Mouse (Mus musculus) stomach, postnatal 0 days (tissue): ENCODE results near the gene Gkn2. TPM values are rescaled to one million over a fixed set of nuclear protein-coding genes. Genes with fewer than 3 reads are reported as not detected.

ENCODE experiments used
- ATAC-seq: fragments of 200-750 bp; cut with Nextera tagmentation; 2 replicates; pipeline ENCODE4 v1.8.0; 2017; ENCODE audit not compliant: low FRiP score, low TSS enrichment
- DNase-seq: peaks from one replicate; pipeline ENCODE4 v3.0.0-alpha.2; 2016; ENCODE audit warnings: low spot score
- H3K27ac ChIP-seq: fragments of 300-500 bp; sonication (generic); replicated peaks from 2 replicates; pipeline ENCODE4 v1.5.1; 2014; ENCODE audit warnings: mild to moderate bottlenecking, control low read depth
- H3K27me3 ChIP-seq: fragments of 300-500 bp; sonication (generic); 2 replicates; pipeline ENCODE4 v1.6.1; 2014; ENCODE audit warnings: low read length; ENCODE audit not compliant: control insufficient read depth, insufficient read depth
- H3K36me3 ChIP-seq: fragments of 300-500 bp; sonication (generic); 2 replicates; pipeline ENCODE4 v1.6.1; 2014; ENCODE audit warnings: low read length, mixed read lengths; ENCODE audit not compliant: control insufficient read depth, insufficient read depth
- H3K4me1 ChIP-seq: fragments of 300-500 bp; sonication (generic); replicated peaks from 2 replicates; pipeline ENCODE4 v1.6.1; 2014; ENCODE audit warnings: antibody characterized with exemption; ENCODE audit not compliant: control insufficient read depth, insufficient read depth
- H3K4me2 ChIP-seq: fragments of 300-500 bp; sonication (generic); replicated peaks from 2 replicates; pipeline ENCODE4 v1.6.1; 2014; ENCODE audit warnings: low read depth, mild to moderate bottlenecking, control low read depth, moderate library complexity
- H3K4me3 ChIP-seq: fragments of 300-500 bp; sonication (generic); 2 replicates; pipeline ENCODE4 v1.5.1; 2014; ENCODE audit warnings: low read depth, low read length, control low read depth
- H3K9ac ChIP-seq: fragments of 300-500 bp; sonication (generic); 2 replicates; pipeline ENCODE4 v1.6.1; 2014; ENCODE audit warnings: mild to moderate bottlenecking, low read length, control low read depth, mixed read lengths
- H3K9me3 ChIP-seq: fragments of 300-500 bp; sonication (generic); 2 replicates; pipeline ENCODE4 v1.6.1; 2016; ENCODE audit warnings: low read length; ENCODE audit not compliant: control insufficient read depth
- CTCF ChIP-seq: IDR thresholded peaks from 2 replicates; pipeline ENCODE4 v1.5.1; 2016; ENCODE audit warnings: antibody characterized with exemption, low read depth, mild to moderate bottlenecking, moderate library complexity
- EP300 ChIP-seq: optimal IDR thresholded peaks from 2 replicates; pipeline ENCODE3; 2016; ENCODE audit warnings: antibody characterized with exemption
- WGBS: fragments of 180-500 bp; shearing (Covaris S2); extraction: QIAGEN DNeasy Blood & Tissue Kit; methylation state at CpG from one replicate; pipeline ENCODE4 v1.1.7; 2014; 5-methylcytosine and 5-hydroxymethylcytosine counted together
- polyA plus RNA-seq: library from polyadenylated mRNA; unstranded; fragments of >200 nt; fragmentation: Nextera tagmentation; extraction: Ambion mirVana; gene quantifications from 2 replicates; pipeline ENCODE4 v1.2.1, GENCODE M21; 2015

The Gkn2 gene
- 6,164 and 6,292 TPM in 2 replicates for polyA plus RNA-seq

DNA sequence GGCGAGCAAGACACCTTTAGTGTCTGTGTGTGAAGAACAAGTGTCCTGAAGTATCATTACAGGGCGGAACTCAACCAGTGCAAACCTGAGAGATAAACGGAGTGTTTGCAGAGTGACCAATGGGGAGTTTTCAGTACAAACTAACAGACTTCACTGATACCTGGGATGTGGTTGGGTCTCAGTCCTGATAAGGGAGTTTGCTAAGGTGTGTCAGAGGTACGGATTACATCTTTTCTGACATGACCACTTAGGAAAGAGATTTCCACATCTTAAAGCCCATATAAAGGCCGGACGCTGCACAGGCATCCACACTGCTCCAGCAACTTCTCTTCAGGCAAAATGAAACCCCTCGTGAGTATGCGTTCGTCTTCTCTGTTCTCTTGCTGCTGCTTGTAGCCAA lies at the start of gene Gkn2:
Gene Gkn2 (plus strand): TSS at position 301 of the 400 bp plus-strand sequence.
- ATAC-seq, result peak; percentile 59; the same call in 1 of the 2 replicates
- Histone ChIP-seq H3K4me2 (no peak within 1 kb of the TSS), H3K4me1 (no peaks in the 10 kb centered on the region), H3K36me3 (no peaks in the 10 kb centered on the region), H3K4me3 (no peak within 1 kb of the TSS), H3K9me3 (no peaks in the 10 kb centered on the region), H3K27me3 (no peaks in the 10 kb centered on the region), H3K9ac (no peak within 1 kb of the TSS), H3K27ac (no peak within 1 kb of the TSS)
- TF ChIP-seq EP300 (no peak), CTCF (no peak)
- WGBS, result 78% methylated on average over 9 of the region's 9 CpGs
- no peak for DNase-seq

DNA sequence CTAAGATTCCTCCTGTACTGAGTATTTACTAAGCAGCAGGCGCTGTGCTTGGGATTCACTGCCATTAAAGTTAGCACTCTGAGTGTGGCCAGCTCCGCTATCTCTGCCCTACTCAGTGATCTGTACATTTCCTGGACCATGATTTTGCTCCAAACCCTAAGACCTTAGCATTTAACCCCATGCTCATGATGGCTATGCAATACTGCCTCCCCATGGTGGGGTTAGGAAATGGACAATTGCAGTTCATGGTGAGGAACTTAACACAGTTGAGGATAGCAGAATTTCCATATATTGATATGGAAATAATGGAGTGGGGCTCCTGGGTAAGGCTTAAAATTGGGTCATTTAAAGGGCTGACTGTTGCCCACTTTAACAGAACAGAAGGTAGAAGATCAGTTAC lies 49.8 kb upstream of the Gkn2 start:
- peak; percentile 52 for DNase-seq
- Histone ChIP-seq H3K27me3 (no peaks in the 10 kb centered on the region), H3K27ac (no peak overlapping the region), H3K36me3 (no peaks in the 10 kb centered on the region), H3K4me1 (no peaks in the 10 kb centered on the region), H3K9ac (no peak overlapping the region), H3K9me3 (no peaks in the 10 kb centered on the region), H3K4me3 (no peak overlapping the region), H3K4me2 (no peak overlapping the region)
- 92% methylated on average over 2 of the region's 2 CpGs for WGBS
- TF ChIP-seq EP300 (no peak), CTCF (peak; percentile 82)
- ATAC-seq, result no peak

DNA sequence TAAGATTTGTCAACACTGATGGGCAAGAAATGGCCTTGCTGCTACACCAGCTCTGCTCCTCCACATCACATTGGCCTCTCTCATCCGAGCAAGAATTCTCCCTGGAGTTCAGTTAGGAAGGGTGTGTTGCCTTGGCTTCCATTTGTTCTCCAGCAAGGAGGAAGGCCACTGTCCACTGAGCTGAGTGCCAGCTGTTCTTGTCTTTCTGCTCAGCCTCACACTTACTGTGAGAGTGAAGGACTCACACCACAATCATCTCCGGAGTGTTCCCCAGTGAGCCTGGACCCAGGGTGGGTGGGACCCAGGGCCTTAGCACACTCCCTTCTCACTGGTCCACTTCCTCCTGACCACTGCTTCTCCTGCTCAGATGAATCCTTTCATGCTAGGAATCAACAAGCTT lies 46.2 kb upstream of the Gkn2 start:
- DNase-seq (no peak), ATAC-seq (no peak)
- Histone ChIP-seq H3K4me3 (no peak overlapping the region), H3K27ac (no peak overlapping the region), H3K4me2 (no peak overlapping the region), H3K9me3 (no peaks in the 10 kb centered on the region), H3K4me1 (peaks cover 2% of the 10 kb centered on the region; the same call in 1 of the 2 replicates), H3K36me3 (no peaks in the 10 kb centered on the region), H3K27me3 (no peaks in the 10 kb centered on the region), H3K9ac (no peak overlapping the region)
- TF ChIP-seq EP300 (no peak), CTCF (no peak)
- 71% methylated on average over 2 of the region's 2 CpGs for WGBS

DNA sequence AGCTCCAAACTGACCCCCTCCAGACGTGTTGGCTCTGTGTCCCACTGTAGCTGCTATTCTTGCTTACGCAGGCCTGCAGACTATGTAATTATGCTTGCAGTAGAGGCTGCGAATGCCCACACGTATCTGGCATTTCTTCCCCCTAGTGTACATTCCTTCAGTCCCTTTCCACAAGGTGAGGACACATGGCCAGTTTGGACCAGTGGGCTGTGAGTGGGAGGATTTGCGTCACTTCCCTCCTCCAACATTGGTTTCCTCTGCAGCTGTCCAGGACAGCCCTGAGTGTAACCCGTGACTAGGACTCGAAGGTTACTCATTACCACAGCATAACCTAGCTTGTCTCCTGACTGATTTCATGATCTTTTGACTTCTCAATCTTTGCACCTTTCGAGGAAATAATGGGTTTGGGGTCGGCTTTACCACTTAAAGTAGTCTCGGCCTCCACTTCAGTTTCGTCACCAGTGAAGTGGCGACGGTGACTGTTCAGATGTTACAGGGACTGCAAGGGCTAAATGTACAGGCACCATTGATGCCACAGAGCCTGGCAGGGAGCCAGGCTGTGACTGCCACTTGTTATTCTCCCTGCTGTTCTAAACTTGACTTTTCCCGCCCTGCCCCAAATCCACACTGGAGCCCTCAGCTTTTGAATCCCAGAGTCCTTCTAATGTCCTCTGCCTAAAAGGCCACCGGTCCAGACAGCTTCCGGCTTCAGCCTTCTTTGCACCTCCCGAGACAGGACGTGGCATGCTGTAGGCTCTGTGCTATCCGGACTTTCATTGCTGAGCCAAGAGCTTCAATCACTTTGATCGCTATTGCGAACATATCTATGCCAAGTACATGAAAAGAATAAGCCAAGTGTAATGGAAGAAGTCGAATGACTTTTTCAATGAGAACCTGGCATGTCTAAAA lies 44.6 kb upstream of the Gkn2 start:
- H3K27ac ChIP-seq, result no peak overlapping the region
- H3K27me3 ChIP-seq, result no peaks in the 10 kb centered on the region
- peaks cover 2% of the 10 kb centered on the region; the same call in 1 of the 2 replicates for H3K4me1 ChIP-seq
- DNase-seq (no peak), ATAC-seq (no peak)
- TF ChIP-seq CTCF (no peak), EP300 (no peak)
- H3K36me3 ChIP-seq, result no peaks in the 10 kb centered on the region
- no peaks in the 10 kb centered on the region for H3K9me3 ChIP-seq
- WGBS, result 69% methylated on average over 22 of the region's 22 CpGs
- H3K9ac ChIP-seq, result no peak overlapping the region
- H3K4me2 ChIP-seq, result no peak overlapping the region
- H3K4me3 ChIP-seq, result no peak overlapping the region

DNA sequence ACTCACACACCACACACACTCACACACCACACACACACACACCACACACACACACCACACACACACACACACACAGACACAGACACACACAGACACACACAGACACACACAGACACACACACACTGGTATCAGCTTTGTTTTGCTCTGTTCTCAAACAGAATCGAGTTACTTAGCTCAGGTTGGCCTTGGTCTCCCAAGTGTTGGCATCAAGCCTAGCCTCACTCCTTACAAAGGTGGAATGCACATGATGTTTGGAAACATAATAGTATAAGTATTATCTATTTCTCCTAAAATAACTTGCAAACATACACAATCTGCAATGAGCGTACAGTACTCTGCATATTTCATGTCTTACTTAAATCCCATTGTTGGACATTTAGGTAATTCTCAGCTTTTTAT lies 40.8 kb upstream of the Gkn2 start:
- no peaks in the 10 kb centered on the region for H3K36me3 ChIP-seq
- no peak overlapping the region for H3K9ac ChIP-seq
- DNase-seq, result no peak
- peaks cover 2% of the 10 kb centered on the region; the same call in 1 of the 2 replicates for H3K4me1 ChIP-seq
- H3K4me3 ChIP-seq, result peak overlapping the region; percentile 77
- no peak overlapping the region for H3K27ac ChIP-seq
- H3K9me3 ChIP-seq, result no peaks in the 10 kb centered on the region
- TF ChIP-seq CTCF (no peak), EP300 (no peak)
- no peaks in the 10 kb centered on the region for H3K27me3 ChIP-seq
- H3K4me2 ChIP-seq, result peak overlapping the region; percentile 70
- WGBS, result 28% methylated on average over 2 of the region's 2 CpGs
- ATAC-seq, result no peak

DNA sequence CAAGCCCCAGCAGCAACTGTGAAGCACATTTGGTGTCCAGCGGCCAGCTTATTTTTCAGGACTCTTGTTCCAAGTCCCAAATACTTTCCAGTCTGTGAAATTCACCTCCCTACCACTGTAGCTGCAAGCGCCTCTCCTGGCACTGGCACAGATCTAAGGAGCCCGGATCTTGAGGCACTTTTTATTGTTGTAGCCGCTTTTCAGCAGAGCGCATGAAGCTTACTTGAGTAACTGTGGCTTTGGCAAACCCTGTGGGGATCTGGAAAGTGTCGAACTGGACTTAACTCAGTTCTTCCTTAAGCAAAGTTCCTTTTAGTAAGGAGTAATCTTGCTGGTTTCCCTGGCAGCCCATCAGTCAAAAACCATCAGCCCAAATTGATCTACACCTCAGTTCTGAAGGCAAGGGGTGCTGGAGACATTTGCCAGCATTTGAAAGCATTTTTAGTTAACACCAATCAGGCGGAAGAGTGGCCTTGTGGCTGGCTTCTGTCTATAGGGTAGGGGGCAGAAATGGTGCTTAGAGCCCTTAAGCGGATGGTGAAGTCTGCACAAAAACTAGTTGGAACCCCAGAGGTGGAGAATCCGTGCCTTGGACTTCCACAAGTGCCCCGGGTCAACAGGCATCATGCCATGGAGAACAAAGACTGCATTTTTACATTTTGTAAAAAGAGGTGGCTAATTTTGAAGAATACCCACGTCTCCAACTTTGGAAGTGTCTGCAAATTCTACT lies 38.6 kb upstream of the Gkn2 start:
- Histone ChIP-seq H3K4me1 (peaks cover under 1% of the 10 kb centered on the region; the same call in 1 of the 2 replicates), H3K9ac (peak overlapping the region; percentile 88), H3K27me3 (no peaks in the 10 kb centered on the region), H3K27ac (peak overlapping the region; percentile 94), H3K36me3 (no peaks in the 10 kb centered on the region), H3K4me2 (peak overlapping the region; percentile 70), H3K9me3 (no peaks in the 10 kb centered on the region), H3K4me3 (peak overlapping the region; percentile 77)
- peak; percentile 31 for DNase-seq
- ATAC-seq, result no peak
- WGBS, result 22% methylated on average over 11 of the region's 11 CpGs
- TF ChIP-seq EP300 (no peak), CTCF (peak; percentile 41; the same call in 1 of the 2 replicates)
